Mouse (Mus musculus): Measurements from ENCODE around the gene Flg2. TPM values are rescaled to one million over a fixed set of nuclear protein-coding genes. Genes with fewer than 3 reads are reported as not detected.

Gene Flg2
- total RNA-seq (2021): not detected
- polyA plus RNA-seq (2012; rRNA removed): not detected in 2 replicates
- long read RNA-seq: 0 reads

- DNase-seq: no peak
Observed at GRCm38 (mm10) chr3:93196978-93197377, at the start of gene Flg2. Flg2 (plus strand) TSS chr3:93197278.

GRCm38 (mm10) chr3:93162502-93162901 lies 34.6 kb upstream of the Flg2 start:
- DNase-seq: no peak

DNA sequence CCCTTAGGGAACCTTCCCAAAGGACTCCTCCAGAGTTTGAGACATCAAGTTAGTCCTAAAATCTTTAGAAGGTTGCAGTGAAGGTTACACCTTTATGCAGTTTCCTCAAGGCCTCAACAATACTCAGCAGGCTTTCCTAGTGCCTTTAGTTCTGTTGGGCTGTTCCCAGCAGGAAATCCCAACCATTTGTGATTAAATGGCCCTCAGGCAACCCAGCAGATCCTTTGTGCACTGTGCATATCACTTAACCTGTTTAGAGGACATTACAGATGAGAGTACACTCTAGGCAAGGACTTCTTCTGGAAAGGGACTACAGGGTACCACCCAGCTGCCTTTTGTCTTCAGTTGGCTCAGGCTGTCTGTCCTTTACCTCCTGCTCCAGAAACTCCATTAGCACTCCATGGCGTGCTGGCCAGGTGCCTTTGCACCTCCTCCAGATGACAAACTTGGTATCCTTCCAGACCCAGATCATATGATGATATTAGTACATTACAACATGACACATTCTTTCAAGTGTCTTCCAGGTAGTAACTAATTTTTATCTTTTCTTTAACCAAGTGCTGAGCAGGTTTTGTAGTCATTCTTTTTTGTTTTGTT lies 34.0 kb upstream of the Flg2 start:
- DNase-seq: no peak

GRCm38 (mm10) chr3:93180856-93181255 lies 16.2 kb upstream of the Flg2 start:
- DNase-seq: no peak

- no peak for DNase-seq
Observed at GRCm38 (mm10) chr3:93201955-93202354, 4.9 kb downstream of the Flg2 start.

GRCm38 (mm10) chr3:93202499-93202898 lies 5.4 kb downstream of the Flg2 start:
- no peak for DNase-seq

Other genes starting within 250 kb of the Flg2 start
- not detected for gene Lce3d, start 239.9 kb upstream of the Flg2 start, total RNA-seq (2021)
- gene Lce3d, start 239.9 kb upstream of the Flg2 start, polyA plus RNA-seq (2012; rRNA removed): not detected in 2 replicates
- gene Lce3e, start 230.2 kb upstream of the Flg2 start, total RNA-seq (2021): not detected
- gene Lce3e, start 230.2 kb upstream of the Flg2 start, polyA plus RNA-seq (2012; rRNA removed): not detected in 2 replicates
- gene Lce3f, start 205.1 kb upstream of the Flg2 start, total RNA-seq (2021): not detected
- not detected in 2 replicates for gene Lce3f, start 205.1 kb upstream of the Flg2 start, polyA plus RNA-seq (2012; rRNA removed)
- gene Crct1, start 181.6 kb upstream of the Flg2 start, total RNA-seq (2021): not detected
- gene Crct1, start 181.6 kb upstream of the Flg2 start, polyA plus RNA-seq (2012; rRNA removed): not detected in 2 replicates
- not detected for gene Lce1m, start 178.2 kb upstream of the Flg2 start, total RNA-seq (2021)
- not detected in 2 replicates for gene Lce1m, start 178.2 kb upstream of the Flg2 start, polyA plus RNA-seq (2012; rRNA removed)
- not detected for gene Gm4858, start 128.5 kb upstream of the Flg2 start, total RNA-seq (2021)
- gene Gm4858, start 128.5 kb upstream of the Flg2 start, polyA plus RNA-seq (2012; rRNA removed): not detected in 2 replicates
- not detected for gene Crnn, start 52.5 kb upstream of the Flg2 start, total RNA-seq (2021)
- not detected in 2 replicates for gene Crnn, start 52.5 kb upstream of the Flg2 start, polyA plus RNA-seq (2012; rRNA removed)
- gene Flg, start 76.2 kb downstream of the Flg2 start, total RNA-seq (2021): not detected
- gene Flg, start 76.2 kb downstream of the Flg2 start, polyA plus RNA-seq (2012; rRNA removed): 0.02 TPM in 1 of 2 replicates, not detected in the other
- gene Hrnr, start 122.5 kb downstream of the Flg2 start, total RNA-seq (2021): not detected
- gene Hrnr, start 122.5 kb downstream of the Flg2 start, polyA plus RNA-seq (2012; rRNA removed): not detected in 2 replicates
- not detected for gene Rptn, start 196.4 kb downstream of the Flg2 start, total RNA-seq (2021)
- not detected in 2 replicates for gene Rptn, start 196.4 kb downstream of the Flg2 start, polyA plus RNA-seq (2012; rRNA removed)
- gene Tchh, start 245.1 kb downstream of the Flg2 start, total RNA-seq (2021): under 1 TPM; 0.03 to 0.49 TPM
- gene Tchh, start 245.1 kb downstream of the Flg2 start, polyA plus RNA-seq (2012; rRNA removed): 0.01 and 0.02 TPM in 2 replicates